Mouse (Mus musculus): ENCODE results near the gene Cnn3. TPM values are rescaled to one million over a fixed set of nuclear protein-coding genes. Genes with fewer than 3 reads are reported as not detected.

The Cnn3 gene
- total RNA-seq, 2 experiments from 2014 or later, result 67.4 to 70.1 TPM

DNA sequence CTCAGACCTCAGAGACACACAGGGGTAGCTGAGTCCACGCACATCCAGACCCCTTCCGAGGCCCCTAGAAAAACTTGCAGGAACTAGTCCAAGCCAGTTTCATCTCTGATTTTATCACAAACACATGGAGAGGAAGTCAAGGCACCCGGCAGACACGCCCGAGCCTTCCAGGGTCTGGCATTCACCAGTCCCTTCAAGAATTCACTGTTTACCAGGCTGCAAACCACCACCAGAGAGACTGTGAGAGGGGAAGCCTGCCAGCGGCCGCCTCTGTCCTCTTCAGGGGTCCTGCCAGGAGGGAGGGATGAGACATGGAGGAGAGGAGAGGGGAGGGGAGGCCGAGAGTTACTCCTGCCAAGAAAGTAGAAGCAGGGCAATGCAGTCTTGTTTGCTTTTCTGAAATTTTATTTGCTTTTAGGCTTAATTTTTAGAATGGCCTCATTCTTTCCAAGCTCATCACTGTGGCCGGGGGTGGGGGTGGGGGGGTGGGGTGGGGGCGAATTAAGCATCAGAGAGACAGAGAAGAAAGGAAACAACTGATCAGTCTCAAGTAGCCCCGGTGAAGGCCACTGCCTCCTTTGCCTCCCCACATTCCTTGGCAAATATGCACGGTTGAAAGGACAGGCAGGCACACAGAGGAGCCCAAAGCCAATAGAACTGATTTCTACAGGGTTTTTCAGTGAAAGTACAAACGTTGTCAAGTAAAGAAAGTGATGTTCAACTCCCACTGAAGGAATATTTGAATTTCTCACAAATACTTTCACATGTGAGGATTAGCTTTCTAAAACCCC is 43.1 kb downstream of the Cnn3 start:
- intact Hi-C loops (cut with DNase I), result no loop called here
- DNase-seq (ENCODE audit: extremely low spot score in 1 of 2, low spot score in 2 of 2), result peak; percentile 20 to 65

DNA sequence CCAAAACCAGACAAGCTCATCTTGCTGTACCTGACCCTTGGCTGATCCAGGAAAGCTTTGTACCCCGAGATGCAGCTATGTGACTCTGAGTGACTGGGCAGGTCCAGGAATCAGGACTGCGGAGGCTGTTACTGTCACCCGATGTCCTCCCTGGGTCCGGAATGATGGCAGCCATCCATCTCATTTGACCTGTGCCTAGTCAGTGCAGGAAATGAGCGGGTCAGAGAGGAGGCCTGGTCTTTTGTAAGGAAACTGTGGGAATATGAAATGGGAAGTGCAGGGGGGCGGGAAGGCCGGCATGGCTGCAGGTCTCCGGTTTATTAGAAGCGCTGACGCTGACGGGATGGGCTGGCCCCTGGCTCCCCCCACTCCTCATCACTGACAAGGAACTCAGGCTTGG is 45.4 kb downstream of the Cnn3 start:
- intact Hi-C loops (cut with DNase I), result no loop called here
- DNase-seq (ENCODE audit: extremely low spot score in 1 of 2, low spot score in 2 of 2), result no peak

DNA sequence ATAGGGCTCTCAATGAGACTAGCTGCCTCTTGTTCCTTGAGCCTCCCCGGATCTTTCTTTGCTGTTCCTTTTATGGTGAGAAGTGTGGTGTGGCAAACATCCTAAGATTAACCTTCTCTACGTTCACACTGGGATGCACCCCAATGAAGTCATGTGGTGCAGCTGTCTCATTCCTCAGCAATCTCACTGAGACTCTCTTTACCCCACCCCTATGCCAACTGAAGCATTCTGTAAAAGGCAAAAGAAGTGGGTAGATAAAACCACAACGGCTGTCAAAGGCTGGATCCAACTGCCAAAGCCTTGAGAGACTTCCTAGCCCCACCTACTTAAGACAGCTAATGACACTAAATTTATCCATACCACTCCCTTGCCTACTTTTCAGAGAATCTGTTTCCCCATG is 48.4 kb downstream of the Cnn3 start:
- intact Hi-C loops (cut with DNase I), result no loop called here
- DNase-seq (ENCODE audit: extremely low spot score in 1 of 2, low spot score in 2 of 2), result no peak

DNA sequence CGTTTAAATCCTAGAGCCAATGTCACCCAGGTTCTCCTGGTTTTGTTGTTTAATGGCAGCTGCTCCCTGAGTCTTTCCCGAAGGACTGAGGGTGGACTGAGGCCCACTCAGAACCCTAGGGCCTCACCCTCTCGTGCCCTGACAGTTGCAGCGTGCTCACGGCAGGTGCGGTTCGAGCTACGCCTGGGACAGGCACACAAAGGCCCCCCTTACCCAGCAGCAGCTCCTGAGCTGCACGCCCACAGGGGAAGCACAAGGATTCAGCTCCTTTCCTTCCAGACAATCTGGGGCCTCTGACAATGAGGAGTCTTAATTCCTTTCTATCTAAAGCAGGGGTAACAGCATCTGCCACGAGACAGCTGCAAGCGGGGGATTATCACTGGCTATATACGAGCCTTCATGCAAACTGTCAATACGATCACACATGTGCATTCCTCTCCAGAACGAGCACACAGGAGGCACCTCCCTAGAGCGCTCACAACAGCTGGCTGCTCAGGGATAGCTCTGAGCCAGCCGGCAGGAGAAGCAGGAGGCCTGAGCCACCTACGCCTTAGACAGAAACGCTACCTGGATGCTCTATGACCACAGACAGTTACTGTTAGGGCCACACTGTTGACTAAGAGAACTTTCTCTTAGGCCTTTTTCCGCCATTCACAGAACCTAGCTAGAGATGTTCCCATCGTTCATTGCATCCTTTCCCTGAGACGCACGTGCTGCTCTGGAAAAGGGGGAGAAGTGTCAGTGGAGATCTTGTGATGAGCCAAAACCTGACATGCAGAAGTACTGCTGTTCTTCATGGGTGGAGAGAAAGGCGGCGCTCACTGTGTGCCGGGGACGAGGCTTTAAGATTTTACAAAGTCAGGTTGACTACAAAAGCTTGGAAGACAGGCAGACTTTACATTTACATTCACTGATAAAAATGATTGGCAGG is 54.0 kb downstream of the Cnn3 start:
- intact Hi-C loops (cut with DNase I), result no loop called here
- no peak for DNase-seq (ENCODE audit: extremely low spot score in 1 of 2, low spot score in 2 of 2)

DNA sequence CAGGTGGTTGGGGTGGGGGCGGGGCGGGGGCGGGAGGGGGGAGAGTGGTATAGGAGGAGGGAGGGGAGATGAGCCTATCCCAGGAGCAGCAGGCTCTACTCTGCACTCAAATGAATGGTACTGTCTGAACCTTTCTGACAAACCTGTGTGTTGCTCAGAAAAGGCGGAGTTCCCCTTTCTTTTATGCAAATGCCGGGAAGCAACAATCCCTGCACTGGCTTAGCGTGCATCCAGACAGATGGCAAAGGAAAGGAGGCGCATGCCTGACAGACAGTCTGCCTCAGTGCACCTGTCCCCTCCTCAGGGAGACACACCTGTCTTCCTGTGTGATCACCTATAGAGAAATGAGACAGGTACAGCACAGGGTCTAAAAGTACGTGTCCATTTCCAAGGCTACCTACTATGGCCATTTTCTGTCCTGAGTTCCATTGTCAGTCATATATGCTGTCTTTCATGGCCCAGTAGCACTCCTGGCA is 54.7 kb downstream of the Cnn3 start:
- no peak for DNase-seq (ENCODE audit: extremely low spot score in 1 of 2, low spot score in 2 of 2)
- intact Hi-C loops (cut with DNase I), result no loop called here

DNA sequence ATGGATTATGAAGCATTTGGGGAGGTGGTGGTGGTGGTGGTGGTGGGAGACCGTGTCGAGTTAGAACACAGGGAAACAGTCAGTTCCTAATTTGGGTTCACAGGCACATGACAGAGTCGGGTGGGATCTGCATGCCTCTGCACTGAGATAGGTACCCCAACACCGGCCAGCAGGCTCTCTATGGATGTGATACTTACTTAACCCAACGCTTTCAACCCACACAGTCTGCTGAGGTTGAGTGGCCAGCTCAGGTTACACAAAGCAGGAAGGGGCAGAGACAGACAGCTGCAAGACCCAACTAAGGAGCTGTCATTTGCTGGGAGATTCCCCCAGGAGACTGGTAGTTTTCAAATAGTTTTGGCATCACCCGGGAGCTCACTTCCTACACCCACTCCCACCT is 55.3 kb downstream of the Cnn3 start:
- intact Hi-C loops (cut with DNase I), result no loop called here
- no peak for DNase-seq (ENCODE audit: extremely low spot score in 1 of 2, low spot score in 2 of 2)

DNA sequence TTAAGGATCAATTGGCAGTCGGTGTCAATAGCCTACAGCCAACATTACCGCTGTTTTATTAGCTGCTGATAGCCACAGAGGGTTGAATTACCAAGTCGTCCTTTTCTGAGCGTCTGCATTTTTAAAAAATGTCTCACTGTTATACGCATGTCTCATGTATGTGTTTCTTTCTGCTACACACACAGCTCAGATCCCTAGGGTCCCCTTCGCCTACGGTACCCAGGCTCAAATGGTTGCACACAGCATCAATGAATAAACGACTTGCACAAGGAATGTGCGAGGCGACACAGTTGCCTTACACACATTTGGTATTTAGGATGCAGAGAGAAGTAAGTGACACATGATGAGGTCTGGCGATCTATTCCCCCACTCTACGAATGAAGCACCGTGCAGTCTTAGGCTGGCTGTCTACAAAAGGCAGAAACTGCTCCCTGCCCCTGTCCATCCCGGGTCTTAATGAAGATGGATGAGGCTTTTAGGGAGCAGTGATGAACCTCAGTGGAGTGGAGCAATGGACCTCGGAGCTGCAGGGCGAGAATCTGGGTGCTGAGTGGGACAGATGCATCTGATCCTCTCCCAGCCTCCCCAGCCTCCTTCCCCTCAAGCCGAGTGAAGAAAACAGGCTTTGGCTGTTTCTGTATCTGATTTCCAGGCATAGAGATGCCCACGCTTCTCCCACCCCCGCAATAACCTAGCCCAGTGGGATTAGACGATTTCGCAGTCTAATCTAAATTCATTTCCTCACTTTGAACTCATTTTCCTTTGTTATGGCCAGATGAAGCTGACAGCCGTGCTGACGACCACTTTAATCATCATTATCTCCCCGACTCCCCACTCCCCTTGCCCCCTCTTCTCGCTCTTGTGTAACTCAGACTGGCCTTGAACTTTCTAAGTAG is 57.2 kb downstream of the Cnn3 start:
- intact Hi-C loops (cut with DNase I), result no loop called here
- DNase-seq (ENCODE audit: extremely low spot score in 1 of 2, low spot score in 2 of 2), result no peak

DNA sequence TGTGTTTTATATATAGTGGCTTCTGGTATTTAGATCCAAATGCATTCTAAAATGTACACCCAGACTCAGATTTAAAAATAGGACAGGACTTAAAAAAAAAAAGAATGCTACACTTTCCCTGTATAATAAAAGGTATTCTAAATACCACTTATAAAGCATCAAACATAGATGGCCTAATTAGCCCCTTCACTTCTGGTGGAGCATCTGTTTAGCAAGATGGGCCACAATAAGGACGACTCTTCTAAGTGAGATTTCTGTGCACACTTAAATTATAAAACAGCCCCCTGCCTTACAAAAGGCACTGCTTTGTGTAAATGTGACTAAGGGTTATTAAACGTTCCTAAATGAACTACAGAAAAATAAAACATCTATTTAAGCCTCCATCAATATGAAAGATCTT is 58.9 kb downstream of the Cnn3 start:
- DNase-seq (ENCODE audit: extremely low spot score in 1 of 2, low spot score in 2 of 2), result no peak
- intact Hi-C loops (cut with DNase I), result no loop called here

DNA sequence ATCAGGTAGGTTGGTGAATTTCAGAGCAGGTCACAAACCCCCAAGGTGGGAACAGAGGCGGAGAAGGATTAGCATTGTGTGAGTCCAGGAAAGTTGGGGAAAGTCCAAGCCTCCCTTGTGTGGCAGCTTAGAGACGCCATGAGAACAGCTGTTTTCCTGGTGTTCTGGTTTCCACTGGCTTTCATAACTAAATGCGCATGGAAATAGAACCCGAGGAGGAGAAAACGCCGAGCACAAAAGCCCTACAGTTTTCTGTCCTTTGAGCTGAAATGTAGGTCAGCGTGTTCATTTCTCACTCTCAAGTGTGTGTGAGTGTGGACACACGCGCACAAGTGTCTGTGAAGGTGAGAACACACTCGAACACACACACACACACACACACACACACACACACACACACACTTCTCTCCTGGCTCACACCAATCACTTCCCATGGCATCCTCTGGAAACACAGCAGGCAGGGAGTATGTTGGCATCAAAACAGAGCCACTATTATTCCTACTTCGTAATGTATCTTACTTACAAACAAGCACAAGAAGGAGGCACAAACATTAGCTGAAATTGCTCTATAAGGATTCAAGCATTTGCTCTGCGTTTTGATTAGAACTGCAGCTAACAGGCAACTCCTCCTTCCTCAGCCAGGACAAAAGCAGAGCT is 63.3 kb downstream of the Cnn3 start:
- DNase-seq (ENCODE audit: extremely low spot score in 1 of 2, low spot score in 2 of 2), result peak; percentile 32 to 55
- intact Hi-C loops (cut with DNase I), result no loop called here

DNA sequence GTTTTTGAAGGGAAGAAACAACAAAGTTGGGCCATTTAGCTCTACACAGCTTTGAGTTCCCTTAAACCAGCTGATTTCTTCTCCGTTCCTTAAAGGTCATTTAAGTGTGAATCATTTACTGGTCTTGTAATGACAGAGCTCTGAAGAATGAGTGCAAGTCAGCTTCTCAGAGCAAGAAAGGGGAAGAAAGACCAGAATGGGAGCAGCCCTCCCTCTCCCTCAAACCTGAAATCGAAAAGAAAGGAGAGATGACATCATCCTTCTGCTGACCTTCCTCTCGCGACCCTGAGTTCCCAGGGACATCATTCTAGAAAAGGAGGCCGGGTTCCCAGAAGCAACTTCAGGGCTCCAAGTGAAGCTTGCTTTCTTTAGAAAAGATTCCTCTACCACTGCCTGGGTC is 64.6 kb downstream of the Cnn3 start:
- intact Hi-C loops (cut with DNase I), result no loop called here
- no peak for DNase-seq (ENCODE audit: extremely low spot score in 1 of 2, low spot score in 2 of 2)

DNA sequence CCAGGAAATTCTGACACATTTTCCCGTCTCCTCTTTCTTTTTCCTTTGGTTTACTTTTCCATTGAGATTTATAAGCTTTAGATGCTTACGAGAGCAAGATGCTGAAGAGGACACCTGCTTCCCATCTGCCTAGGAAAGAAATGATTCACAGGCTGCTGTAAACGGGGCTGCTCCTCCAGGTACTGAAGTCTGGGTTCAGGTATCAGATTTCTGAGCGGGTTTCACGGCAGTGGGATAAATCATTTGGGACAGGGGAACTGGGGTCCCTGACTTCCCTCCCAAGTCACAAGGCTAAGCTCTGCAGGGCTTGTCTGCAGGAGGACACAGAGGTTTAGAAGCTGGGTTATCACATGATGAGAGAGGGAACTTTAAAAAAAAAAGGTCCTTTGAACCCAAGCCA is 65.7 kb downstream of the Cnn3 start:
- intact Hi-C loops (cut with DNase I), result no loop called here
- DNase-seq (ENCODE audit: extremely low spot score in 1 of 2, low spot score in 2 of 2), result no peak

DNA sequence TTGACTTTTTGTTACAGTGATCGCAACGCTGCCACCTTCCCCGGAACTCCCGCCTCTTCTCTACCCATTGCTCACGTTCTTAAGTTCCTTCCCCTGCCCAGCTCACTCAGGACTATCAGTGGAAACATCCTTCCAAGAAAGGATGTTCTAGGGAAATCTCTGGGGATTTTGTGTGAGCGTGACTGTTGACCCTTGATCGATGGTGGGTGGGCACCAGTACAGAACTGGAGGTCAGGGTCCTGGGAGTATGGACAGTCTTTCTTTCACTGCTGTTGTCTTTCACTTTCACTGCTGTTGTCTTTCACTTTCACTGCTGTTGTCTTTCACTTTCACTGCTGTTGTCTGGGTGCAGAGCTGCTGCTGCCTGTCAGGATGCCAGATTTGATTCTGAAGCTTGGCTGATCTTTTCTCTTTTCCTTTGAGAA is 67.7 kb downstream of the Cnn3 start:
- DNase-seq (ENCODE audit: extremely low spot score in 1 of 2, low spot score in 2 of 2), result no peak
- intact Hi-C loops (cut with DNase I), result no loop called here

DNA sequence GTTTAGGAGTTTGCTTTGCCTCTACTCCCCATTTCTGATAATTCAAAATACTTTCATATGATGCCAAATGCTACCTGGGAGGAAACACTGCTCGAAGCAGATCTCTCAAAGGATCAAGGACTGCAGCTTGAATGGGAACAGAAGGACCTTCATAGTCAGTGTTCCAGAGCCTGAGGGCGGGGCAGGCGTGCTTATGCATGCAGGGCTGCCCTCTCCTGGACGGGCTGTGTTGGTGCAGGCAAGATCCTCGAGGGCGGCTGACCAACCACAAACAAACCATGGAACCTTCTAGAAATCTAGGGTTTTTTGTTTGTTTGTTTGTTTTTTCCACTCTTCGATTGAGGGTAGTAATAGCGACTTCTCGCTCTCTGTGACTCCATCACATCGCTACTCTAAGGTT is 73.9 kb downstream of the Cnn3 start:
- DNase-seq (ENCODE audit: extremely low spot score in 1 of 2, low spot score in 2 of 2), result peak in 1 of 2 experiments; percentile 80
- intact Hi-C loops (cut with DNase I), result loop anchor here (5.0 kb wide), 1 partner anchor 193 kb away; no protein-coding TSS in a partner anchor

DNA sequence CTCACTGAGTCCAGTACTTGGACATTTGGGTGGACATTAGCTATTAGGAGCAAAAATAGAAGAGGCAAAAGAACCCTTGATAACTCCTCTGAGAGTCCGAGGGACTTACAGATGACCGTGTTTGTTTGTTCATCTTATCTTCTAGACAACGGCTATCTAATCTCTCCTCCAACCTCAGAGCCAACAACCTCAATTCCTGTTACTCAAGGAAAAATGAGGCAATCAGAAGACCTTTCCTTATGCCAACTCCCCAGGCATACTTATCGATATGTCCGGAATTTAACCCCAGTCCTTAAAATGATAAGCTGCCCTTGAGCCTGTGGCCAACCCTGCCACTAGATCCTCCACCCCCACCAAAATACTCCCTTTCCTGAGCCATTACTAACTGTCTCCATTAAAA is 74.4 kb downstream of the Cnn3 start:
- intact Hi-C loops (cut with DNase I), result loop anchor here (5.0 kb wide), 1 partner anchor 193 kb away; no protein-coding TSS in a partner anchor
- no peak for DNase-seq (ENCODE audit: extremely low spot score in 1 of 2, low spot score in 2 of 2)

DNA sequence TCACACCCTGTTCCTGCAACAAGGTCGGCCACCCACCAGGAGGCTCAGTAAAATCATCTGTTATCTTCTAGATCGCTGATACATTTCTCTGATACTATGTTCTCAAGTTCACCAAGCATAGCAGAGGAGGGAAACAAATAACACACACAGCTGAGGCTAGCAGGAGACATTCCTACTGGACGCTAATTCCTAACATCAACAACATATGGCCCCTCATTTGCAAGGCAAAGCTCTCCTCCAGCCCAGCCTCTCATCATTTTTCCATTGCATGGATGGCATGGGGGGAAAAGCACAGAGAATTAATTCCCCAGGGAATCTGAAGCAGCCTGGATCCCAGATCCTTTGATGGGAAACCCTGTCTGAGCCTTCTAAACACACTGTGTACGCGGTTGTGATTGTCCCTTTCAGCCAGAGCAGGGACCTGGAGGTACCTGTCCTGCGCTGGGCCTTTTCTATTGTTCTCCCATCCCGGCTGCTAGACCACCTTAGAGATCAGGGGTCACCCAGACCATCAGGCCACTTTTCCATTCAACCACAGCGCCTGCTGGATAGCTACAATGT is 78.7 kb downstream of the Cnn3 start:
- intact Hi-C loops (cut with DNase I), result loop anchor here (5.0 kb wide), 1 partner anchor 198 kb away; no protein-coding TSS in a partner anchor
- no peak for DNase-seq (ENCODE audit: extremely low spot score in 1 of 2, low spot score in 2 of 2)

DNA sequence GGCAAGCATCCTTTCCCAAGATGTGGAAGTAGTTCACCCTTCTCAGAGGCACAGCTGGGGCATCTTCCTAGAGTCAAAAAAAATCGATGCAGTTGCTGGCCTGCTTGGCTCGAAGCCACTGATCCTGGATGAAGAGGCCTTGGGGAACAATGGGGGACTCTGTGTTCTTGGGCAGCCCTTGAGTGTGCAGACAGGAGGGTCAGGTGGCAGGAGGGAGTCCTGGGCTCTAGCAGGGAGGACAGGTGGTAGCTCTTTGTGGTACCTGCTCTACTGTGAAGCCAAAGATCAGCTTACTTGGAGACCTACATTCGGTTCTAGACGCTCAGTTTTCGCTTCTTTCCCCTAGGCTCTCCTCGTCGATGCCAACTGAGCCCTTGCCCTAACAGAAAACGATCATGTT is 79.9 kb downstream of the Cnn3 start:
- intact Hi-C loops (cut with DNase I), result no loop called here
- DNase-seq (ENCODE audit: extremely low spot score in 1 of 2, low spot score in 2 of 2), result no peak

DNA sequence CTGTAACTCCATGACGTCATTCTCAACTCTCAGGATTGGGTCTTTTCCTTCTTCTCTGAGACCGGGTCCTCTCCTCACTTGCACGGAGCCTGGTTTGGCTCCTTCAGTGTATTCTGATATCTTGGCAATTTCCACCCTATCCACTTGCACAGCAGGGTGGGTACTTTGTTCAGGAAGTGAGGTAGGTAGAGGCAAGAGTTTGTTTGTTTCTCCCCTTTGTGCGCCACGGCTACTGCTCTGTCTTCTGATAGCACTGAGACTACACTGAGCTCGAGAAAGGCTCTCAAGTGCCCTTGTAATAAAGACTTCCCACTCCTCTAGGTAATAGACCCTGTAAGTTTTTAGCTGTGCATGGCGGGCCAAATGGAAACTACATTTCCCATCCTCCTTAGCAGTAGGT is 80.5 kb downstream of the Cnn3 start:
- intact Hi-C loops (cut with DNase I), result no loop called here

DNA sequence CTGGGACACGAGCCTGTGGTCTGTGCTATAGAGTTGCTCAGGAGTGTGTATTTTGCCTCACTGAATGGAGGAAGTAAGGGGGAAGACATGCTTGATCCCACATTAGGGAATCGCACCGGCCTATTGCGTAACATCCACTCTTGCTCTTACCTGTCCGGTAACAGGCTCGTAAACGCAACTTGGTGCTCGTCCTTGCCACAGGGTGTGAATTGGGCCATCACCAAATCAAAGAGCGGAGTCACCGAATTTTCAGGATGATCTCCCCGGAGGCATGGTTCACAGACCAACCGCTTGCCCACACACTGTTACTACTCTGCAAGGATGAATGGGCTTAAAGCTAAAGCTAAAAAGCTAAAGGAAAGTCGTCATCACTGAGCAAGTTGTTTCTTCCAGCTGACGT is 81.4 kb downstream of the Cnn3 start:
- intact Hi-C loops (cut with DNase I), result no loop called here

More for the DNA sequence above, 80.5 kb downstream of the Cnn3 start:
- no peak for DNase-seq (ENCODE audit: extremely low spot score in 1 of 2, low spot score in 2 of 2)

More for the DNA sequence above, 81.4 kb downstream of the Cnn3 start:
- no peak for DNase-seq (ENCODE audit: extremely low spot score in 1 of 2, low spot score in 2 of 2)
